Mouse (Mus musculus): ENCODE results near the gene Dchs2.

Dchs2 gene

DNA sequence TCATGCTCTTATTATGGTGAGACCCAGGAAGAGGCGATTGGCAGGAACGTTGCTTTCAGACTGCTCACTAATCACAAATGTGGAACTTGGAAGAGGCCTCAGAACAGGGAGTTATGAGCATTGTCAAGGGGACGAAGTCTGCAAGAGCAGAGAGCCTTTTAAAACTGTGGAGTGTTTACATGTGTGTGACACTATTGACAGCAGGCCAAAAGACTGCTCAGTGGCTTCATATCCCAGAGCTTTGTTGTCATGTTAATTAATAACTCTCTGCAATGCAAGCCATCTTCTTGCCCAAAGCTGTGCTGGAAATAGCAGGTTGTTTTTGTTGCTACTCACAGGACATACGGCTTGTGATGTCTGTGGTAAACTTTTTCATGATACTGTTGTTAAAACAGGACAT is 27.9 kb downstream of the Dchs2 start:
- DNase-seq (ENCODE audit: low read depth), result no peak

GRCm38 (mm10) chr3:83156165-83156564 is 28.4 kb downstream of the Dchs2 start:
- no peak for DNase-seq (ENCODE audit: low read depth)

GRCm38 (mm10) chr3:83161542-83162231 is 33.9 kb downstream of the Dchs2 start:
- no peak for DNase-seq (ENCODE audit: low read depth)

- DNase-seq (ENCODE audit: low read depth), result no peak
Measured at GRCm38 (mm10) chr3:83163676-83164075, 35.9 kb downstream of the Dchs2 start.

GRCm38 (mm10) chr3:83185527-83185926 is 57.8 kb downstream of the Dchs2 start:
- no peak for DNase-seq (ENCODE audit: low read depth)

DNA sequence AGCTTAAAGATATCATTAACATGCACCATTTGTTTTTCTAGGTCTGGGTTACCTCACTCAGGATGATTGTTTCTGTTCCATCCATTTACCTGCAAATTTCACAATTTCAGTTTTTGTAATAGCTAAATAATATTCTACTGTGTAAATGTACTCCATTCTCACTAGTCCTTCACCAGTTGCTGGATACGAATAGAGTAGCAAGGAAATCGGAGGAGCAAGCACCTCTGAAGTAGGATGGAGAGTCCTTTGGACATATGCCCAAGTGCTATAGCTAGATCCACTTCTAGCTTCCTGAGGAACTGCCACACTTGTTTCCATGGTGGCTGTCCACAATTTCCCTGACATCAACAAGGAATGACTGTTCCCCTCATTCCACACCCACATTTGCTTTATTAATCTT is 63.5 kb downstream of the Dchs2 start:
- no peak for DNase-seq (ENCODE audit: low read depth)

DNA sequence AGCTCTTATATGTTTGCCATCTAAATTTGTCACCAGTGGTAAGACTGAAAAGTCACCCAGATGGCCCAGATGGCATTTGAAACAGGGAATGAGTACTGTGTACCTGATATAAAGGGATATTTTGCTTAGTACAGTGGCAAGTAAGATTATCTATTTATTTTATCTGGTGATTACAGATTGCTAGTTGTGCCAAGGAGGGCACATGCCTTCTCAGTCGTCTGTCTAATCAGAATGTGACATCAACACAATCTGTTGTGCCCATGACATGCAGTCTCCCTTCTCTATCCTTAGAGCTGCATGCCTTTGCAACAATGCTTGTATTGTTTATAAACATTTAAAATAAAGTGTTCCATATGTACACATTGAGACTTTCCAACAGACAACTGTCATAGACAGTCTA is 64.7 kb downstream of the Dchs2 start:
- DNase-seq (ENCODE audit: low read depth), result no peak

DNA sequence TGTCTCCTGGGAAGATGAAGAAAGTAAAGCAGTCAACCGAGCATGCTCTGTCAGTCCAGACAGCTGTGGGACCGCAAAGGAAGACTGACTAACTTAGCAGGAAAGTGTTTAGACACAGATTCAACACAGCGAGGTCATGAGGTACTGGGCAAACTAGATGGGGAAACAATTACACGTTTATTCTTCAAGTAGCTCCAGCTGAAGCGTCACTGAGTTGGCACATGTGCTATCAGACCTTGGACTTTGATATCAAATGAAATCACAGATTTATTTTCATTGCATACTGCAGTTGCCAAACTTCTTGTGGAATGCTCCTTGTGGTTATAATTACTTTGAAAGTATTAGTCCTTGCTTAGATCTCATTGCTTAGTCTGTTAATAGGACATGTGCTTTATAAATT is 67.2 kb downstream of the Dchs2 start:
- no peak for DNase-seq (ENCODE audit: low read depth)

DNA sequence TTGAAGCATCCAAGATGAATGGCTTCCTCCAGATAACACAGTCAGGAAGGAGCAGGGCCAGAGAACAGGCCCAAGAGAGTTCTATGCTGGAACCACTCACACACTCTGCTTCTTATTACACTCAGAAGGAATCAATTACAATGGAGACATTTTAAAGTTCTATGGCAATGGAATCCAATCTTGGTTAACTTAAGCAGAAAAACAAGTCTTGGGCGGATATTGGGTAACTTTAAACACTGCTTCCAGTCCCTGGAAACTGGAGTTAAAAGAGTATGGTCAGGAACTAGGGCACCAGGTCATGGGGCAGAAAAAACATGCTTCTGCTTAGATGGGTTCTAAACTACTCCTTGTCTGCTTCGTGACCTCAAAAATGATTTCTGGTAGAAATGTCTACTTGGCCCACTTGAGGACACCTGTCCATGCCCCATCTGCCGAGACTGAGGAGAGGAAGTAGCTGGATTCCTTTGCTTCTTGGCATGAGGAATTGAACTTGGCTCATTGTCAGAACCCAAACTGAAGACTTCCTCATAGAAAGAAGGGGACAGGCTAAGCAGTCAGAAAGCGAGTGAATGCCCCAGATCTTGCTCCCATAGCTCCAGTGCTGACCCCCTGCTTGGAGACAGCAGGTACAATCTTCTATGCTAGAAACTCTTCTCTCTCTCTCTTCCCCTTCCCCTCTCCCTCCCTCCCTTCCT is 73.7 kb downstream of the Dchs2 start:
- DNase-seq (ENCODE audit: low read depth), result no peak

- no peak for DNase-seq (ENCODE audit: low read depth)
Measured at GRCm38 (mm10) chr3:83205073-83205668, 77.4 kb downstream of the Dchs2 start.

GRCm38 (mm10) chr3:83209646-83210045 is 81.9 kb downstream of the Dchs2 start:
- no peak for DNase-seq (ENCODE audit: low read depth)

DNA sequence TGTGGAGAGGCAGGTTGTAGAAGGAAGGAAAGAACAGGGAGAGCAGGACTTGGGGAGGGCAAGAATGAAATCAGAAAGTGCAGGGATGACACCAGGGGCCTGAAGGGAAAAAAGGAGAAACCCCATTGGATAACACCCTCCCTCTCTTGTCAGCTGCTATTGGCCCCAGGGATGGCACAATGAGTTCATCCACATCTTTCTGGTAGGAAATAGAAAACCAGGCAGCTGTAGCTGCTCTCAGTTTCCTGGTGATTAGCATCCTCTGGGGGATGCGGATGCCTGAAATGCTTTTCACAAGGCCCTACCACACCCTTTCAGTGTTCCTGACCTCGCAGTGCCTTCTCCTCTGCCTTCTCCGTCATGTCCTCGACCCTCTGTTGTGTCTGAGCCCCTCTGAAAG is 82.5 kb downstream of the Dchs2 start:
- DNase-seq (ENCODE audit: low read depth), result no peak

GRCm38 (mm10) chr3:83211939-83212338 is 84.2 kb downstream of the Dchs2 start:
- no peak for DNase-seq (ENCODE audit: low read depth)

DNA sequence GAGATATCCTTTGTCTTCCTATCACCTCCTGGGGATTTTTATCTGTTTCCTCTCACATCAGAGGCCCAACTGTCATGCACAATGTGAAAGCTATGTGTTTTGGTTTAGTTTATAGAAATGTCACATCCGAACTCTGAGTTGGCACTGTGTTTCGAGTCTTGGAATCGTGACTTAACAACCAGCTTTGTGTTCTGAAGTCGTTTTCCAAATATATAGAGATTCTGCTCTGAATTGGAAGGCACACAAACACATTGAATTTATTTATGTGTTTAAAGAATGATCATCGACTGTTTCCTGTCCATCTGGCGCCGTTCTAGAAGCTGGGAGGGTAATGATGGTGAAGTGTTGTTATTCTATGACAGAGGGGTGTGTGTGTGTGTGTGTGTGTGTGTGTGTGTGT is 84.8 kb downstream of the Dchs2 start:
- no peak for DNase-seq (ENCODE audit: low read depth)

GRCm38 (mm10) chr3:83218059-83218458 is 90.3 kb downstream of the Dchs2 start:
- DNase-seq (ENCODE audit: low read depth), result no peak

- no peak for DNase-seq (ENCODE audit: low read depth)
Measured at GRCm38 (mm10) chr3:83220101-83220500, 92.4 kb downstream of the Dchs2 start.

GRCm38 (mm10) chr3:83222125-83222524 is 94.4 kb downstream of the Dchs2 start:
- no peak for DNase-seq (ENCODE audit: low read depth)

GRCm38 (mm10) chr3:83228383-83228782 is 100.6 kb downstream of the Dchs2 start:
- no peak for DNase-seq (ENCODE audit: low read depth)

- no peak for DNase-seq (ENCODE audit: low read depth)
Measured at GRCm38 (mm10) chr3:83230326-83230725, 102.6 kb downstream of the Dchs2 start.

DNA sequence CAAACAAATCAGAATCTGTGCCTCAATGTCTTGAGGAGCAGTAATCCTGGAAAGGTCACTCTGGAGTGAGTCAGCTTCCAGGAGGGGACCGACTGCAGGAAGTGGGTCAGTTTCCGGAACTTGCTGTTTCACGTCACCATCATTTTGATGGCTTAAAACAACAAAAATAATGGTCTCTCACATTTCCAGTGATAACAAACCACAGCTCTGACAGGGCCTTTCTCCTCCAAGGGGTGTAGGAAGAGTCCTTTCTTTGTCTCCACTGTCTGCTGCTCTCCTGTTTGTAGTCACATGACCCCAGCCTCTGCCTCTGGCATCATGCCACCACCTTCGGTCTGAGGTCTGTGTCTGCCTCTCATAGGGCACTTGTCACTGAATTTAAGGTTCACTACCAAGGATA is 106.7 kb downstream of the Dchs2 start:
- DNase-seq (ENCODE audit: low read depth), result no peak

GRCm38 (mm10) chr3:83235061-83235460 is 107.3 kb downstream of the Dchs2 start:
- no peak for DNase-seq (ENCODE audit: low read depth)

GRCm38 (mm10) chr3:83246536-83246935 is 118.8 kb downstream of the Dchs2 start:
- DNase-seq (ENCODE audit: low read depth), result no peak

DNA sequence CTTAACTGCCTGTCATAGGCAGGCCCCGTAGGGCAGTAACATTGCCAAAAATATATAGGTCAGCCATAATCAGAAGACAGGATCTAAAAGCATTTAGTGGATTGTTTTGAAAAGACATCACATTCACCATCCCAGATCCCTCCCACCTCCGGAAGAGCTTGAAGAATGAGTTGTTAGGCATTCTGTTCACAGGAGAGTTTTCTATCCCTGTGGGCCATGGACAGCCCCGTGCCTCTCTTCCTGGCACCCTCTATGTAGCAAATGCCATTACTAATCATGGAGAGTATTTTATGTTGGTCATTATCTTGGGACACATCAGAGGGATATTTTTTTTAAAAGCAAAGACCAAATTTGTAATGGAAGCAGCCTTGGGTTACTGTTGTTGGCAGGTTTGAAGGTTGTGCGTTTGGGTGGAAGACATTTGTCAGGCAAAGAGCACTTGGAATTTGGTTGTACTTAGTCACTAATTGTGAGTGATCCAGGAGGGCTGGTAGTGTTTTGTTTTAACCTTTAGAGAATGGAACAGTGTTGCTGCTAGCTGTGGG is 122.3 kb downstream of the Dchs2 start:
- DNase-seq (ENCODE audit: low read depth), result no peak

Data from naive thymus-derived CD4-positive, alpha-beta T cell, adult 2 months (primary cell).